In the genomic region with DNA sequence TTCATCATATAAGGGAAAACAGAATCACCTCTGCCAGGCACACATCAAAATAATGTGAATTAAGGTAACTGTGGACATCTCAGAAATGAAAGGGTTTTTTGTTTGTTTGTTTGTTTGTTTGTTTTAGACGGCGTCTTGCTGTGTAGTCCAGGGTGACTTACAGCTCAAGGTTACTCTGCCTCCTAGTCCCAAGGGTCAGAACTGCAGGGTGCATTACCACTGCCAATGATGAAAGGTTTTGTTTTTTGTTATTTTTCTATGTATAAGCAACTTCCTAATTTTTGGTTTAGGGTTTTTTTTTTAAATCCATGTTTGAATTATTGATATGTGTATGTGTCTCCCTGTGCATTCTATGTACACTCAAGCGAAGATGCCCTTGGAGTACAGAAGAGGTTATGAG, we compare ENCODE assay signal across 24 mouse cellular contexts. TPM values are rescaled to one million over a fixed set of nuclear protein-coding genes. Genes with fewer than 3 reads are reported as not detected.
A peak's percentile ranks its signal among the peaks of the same experiment; 100 is the strongest.
DNase-seq lines count a peak whose midpoint lies in the region; ATAC-seq and TF ChIP-seq lines count a peak whose summit lies in the region.
"Had no signal": no experiment of that assay in that cellular context is flagged by ENCODE, and none has a peak within 500 bp of the region (broad histone marks: within the 10 kb centered on the region; RNA-seq: fewer than 3 reads in every experiment).

No protein-coding gene starts in this region.

- no peaks in the 10 kb centered on the region for H3K36me3 ChIP-seq in heart, postnatal 0 days (replicated peaks; ENCODE audit: control insufficient read depth, insufficient read depth, low read length)
- no peaks in the 10 kb centered on the region for H3K36me3 ChIP-seq in CH12.LX (replicated peaks in 1 of 2; ENCODE audit: control insufficient read depth in 1 of 2, insufficient read depth in 1 of 2, low read length in 1 of 2)
- H3K36me3 ChIP-seq in stomach, postnatal 0 days (ENCODE audit: control insufficient read depth, insufficient read depth, low read length): no peaks in the 10 kb centered on the region
- H3K36me3 ChIP-seq: forebrain, embryonic 10.5 days; heart, embryonic 10.5 days; heart, embryonic 13.5 days had no signal

- H3K9ac ChIP-seq in heart, postnatal 0 days (replicated peaks; ENCODE audit: low read depth, low read length): no peak overlapping the region
- H3K9ac ChIP-seq in CH12.LX (ENCODE audit: insufficient read depth, low read depth): no peak overlapping the region
- no peak overlapping the region for H3K9ac ChIP-seq in stomach, postnatal 0 days (ENCODE audit: low read length)
- H3K9ac ChIP-seq: forebrain, embryonic 13.5 days; heart, embryonic 13.5 days; hindbrain, embryonic 14.5 days had no signal

- 78% methylated on average over 3 of the region's 3 CpGs for WGBS in heart, postnatal 0 days
- 67% methylated on average over 3 of the region's 3 CpGs for WGBS in stomach, postnatal 0 days

- peak; percentile 36 for TF ChIP-seq RAD21 in CH12.LX (IDR thresholded peaks at IDR 0.05; ENCODE audit: low read depth, low read length)

- H3K4me1 ChIP-seq in heart, postnatal 0 days (ENCODE audit: control insufficient read depth, insufficient read depth): 0 out of 2 replicates have a peak, but pooled peaks cover under 1% of the 10 kb centered on the region
- H3K4me1 ChIP-seq in CH12.LX (ENCODE audit: control insufficient read depth in 1 of 2, insufficient read depth in 2 of 2): peaks cover 5 to 18% of the 10 kb centered on the region in 2 experiments
- H3K4me1 ChIP-seq in stomach, postnatal 0 days (replicated peaks; ENCODE audit: control insufficient read depth, insufficient read depth): no peaks in the 10 kb centered on the region

- no peak for ATAC-seq in heart, postnatal 0 days (ENCODE audit: insufficient read depth, low read depth)
- ATAC-seq in stomach, postnatal 0 days (ENCODE audit: low FRiP score, low TSS enrichment): no peak
- ATAC-seq: forebrain, embryonic 13.5 days; forebrain, embryonic 16.5 days; hindbrain, postnatal 0 days; inflammation-experienced regulatory T-cells, adult 6 months had no signal

- H3K27ac ChIP-seq in heart, postnatal 0 days (ENCODE audit: low read depth): no peak overlapping the region
- no peak overlapping the region for H3K27ac ChIP-seq in left cerebral cortex, adult 2 months
- H3K27ac ChIP-seq in CH12.LX (ENCODE audit: insufficient read depth, low read depth): no peak overlapping the region
- H3K27ac ChIP-seq in stomach, postnatal 0 days (replicated peaks): no peak overlapping the region
- H3K27ac ChIP-seq: forebrain, embryonic 10.5 days; forebrain, embryonic 13.5 days; heart, adult 2 months; heart, embryonic 10.5 days; heart, embryonic 13.5 days; hindbrain, embryonic 14.5 days; hindbrain, postnatal 0 days had no signal

- H3K4me2 ChIP-seq in heart, postnatal 0 days (ENCODE audit: low read depth, low read length): no peak overlapping the region
- no peak overlapping the region for H3K4me2 ChIP-seq in CH12.LX (ENCODE audit: insufficient read depth, low read depth, poor library complexity, severe bottlenecking)
- H3K4me2 ChIP-seq in stomach, postnatal 0 days (replicated peaks; ENCODE audit: low read depth): no peak overlapping the region
- H3K4me2 ChIP-seq: forebrain, embryonic 13.5 days; heart, embryonic 13.5 days; hindbrain, embryonic 14.5 days had no signal

- H3K4me3 ChIP-seq in heart, postnatal 0 days (ENCODE audit: low read depth, low read length): no peak overlapping the region
- no peak overlapping the region for H3K4me3 ChIP-seq in left cerebral cortex, adult 2 months
- no peak overlapping the region for H3K4me3 ChIP-seq in CH12.LX (replicated peaks in 1 of 3; ENCODE audit: low read depth in 2 of 3, low read length in 2 of 3, poor library complexity in 1 of 3)
- no peak overlapping the region for H3K4me3 ChIP-seq in stomach, postnatal 0 days (ENCODE audit: low read depth, low read length)
- H3K4me3 ChIP-seq: forebrain, embryonic 10.5 days; forebrain, embryonic 13.5 days; heart, adult 2 months; heart, embryonic 10.5 days; heart, embryonic 13.5 days had no signal

- TF ChIP-seq POLR2A in CH12.LX (IDR thresholded peaks at IDR 0.05; ENCODE audit: low read depth, low read length): no peak

- intact Hi-C loops in heart, postnatal 10 days (cut with DNase I): loop anchor here (5.0 kb wide), 1 partner anchor 274 kb away; no protein-coding TSS in a partner anchor
- intact Hi-C loops in left cerebral cortex, adult 2 months (cut with DNase I): loop anchor here (10.0 kb wide), 1 partner anchor 1923 kb away; the partner anchor contains the start of gene Mfsd1
- intact Hi-C loops in left cerebral cortex, postnatal 14 days (cut with DNase I): loop anchor here (10.0 kb wide), 3 partner anchors 107 to 273 kb away; partner anchors contain the start of gene Ssr3

- no peaks in the 10 kb centered on the region for H3K27me3 ChIP-seq in heart, postnatal 0 days (ENCODE audit: control insufficient read depth, insufficient read depth, low read length)
- peaks cover 18% of the 10 kb centered on the region for H3K27me3 ChIP-seq in CH12.LX (replicated peaks)
- H3K27me3 ChIP-seq in stomach, postnatal 0 days (ENCODE audit: control insufficient read depth, insufficient read depth, low read length): no peaks in the 10 kb centered on the region

- H3K79me2 ChIP-seq in CH12.LX (replicated peaks; ENCODE audit: control insufficient read depth, extremely low read depth, insufficient read depth, poor library complexity, severe bottlenecking): no peaks in the 10 kb centered on the region

- in situ Hi-C loops in CH12.LX (cut with MboI; ENCODE audit: low pct_ligation_motif_present, low pct_unique_long_range_greater_than_20kb, low sequenced_read_pairs): loop anchor here (25.0 kb wide), 1 partner anchor 274 kb away; the partner anchor contains the start of gene Ssr3

- dilution Hi-C loops in CH12.LX (cut with MboI; ENCODE audit: extremely low pct_ligation_motif_present, extremely low pct_unique_long_range_greater_than_20kb, low sequenced_read_pairs): no loop called here

- no peak for DNase-seq in heart, postnatal 0 days (ENCODE audit: low spot score)
- no peak for DNase-seq in heart, postnatal 10 days
- DNase-seq in left cerebral cortex, adult 2 months (ENCODE audit: extremely low spot score in 1 of 2, low spot score in 2 of 2): no peak
- DNase-seq in left cerebral cortex, postnatal 14 days (ENCODE audit: low spot score in 2 of 2): no peak
- DNase-seq in CH12.LX (ENCODE audit: extremely low read depth): no peak
- DNase-seq in stomach, postnatal 0 days (ENCODE audit: low spot score): no peak
- DNase-seq in testis, postnatal 14 days (ENCODE audit: low spot score): no peak
- DNase-seq: adrenal gland, postnatal 10 days; adrenal gland, postnatal 36 days; cerebellum, adult 18-20 months; cerebellum, adult 9-10 months; cerebellum, postnatal 14 days; gastrocnemius, postnatal 10 days; gastrocnemius, postnatal 36 days; heart, adult 2 months; heart, postnatal 36 days had no signal

- no peak for TF ChIP-seq EP300 in heart, postnatal 0 days (IDR thresholded peaks at IDR 0.05; ENCODE audit: low read depth)
- TF ChIP-seq EP300 in CH12.LX (IDR thresholded peaks at IDR 0.05; ENCODE audit: low read length): no peak
- no peak for TF ChIP-seq EP300 in stomach, postnatal 0 days (optimal IDR thresholded peaks at IDR 0.05)

- no peaks in the 10 kb centered on the region for H3K9me3 ChIP-seq in heart, postnatal 0 days (replicated peaks; ENCODE audit: control insufficient read depth, low read length)
- H3K9me3 ChIP-seq in CH12.LX (replicated peaks; ENCODE audit: low read length): no peaks in the 10 kb centered on the region
- no peaks in the 10 kb centered on the region for H3K9me3 ChIP-seq in stomach, postnatal 0 days (ENCODE audit: control insufficient read depth, low read length)
- H3K9me3 ChIP-seq: forebrain, embryonic 10.5 days; forebrain, embryonic 13.5 days; heart, embryonic 10.5 days; heart, embryonic 13.5 days had no signal

- 0 out of 2 replicates have a peak, but pooled peaks have one; percentile 9 for TF ChIP-seq CTCF in heart, postnatal 0 days (IDR thresholded peaks at IDR 0.05; ENCODE audit: low read depth)
- TF ChIP-seq CTCF in left cerebral cortex, adult 2 months (IDR thresholded peaks at IDR 0.05): peak; percentile 2; the same call in 1 of the 2 replicates
- peak in 1 of 2 experiments; percentile 29; a peak in 2 of 4 replicates for TF ChIP-seq CTCF in CH12.LX (conservative IDR thresholded peaks at IDR 0.05 in 1 of 2, IDR thresholded peaks at IDR 0.05 in 1 of 2; ENCODE audit: low read depth in 2 of 2, low read length in 2 of 2)
- TF ChIP-seq CTCF in stomach, postnatal 0 days (IDR thresholded peaks at IDR 0.05; ENCODE audit: low read depth): peak; percentile 28

TF ChIP-seq in CH12.LX, 34 proteins besides CTCF, POLR2A, EP300 and RAD21:
- peak; percentile 7; the same call in 1 of the 2 replicates for TF ChIP-seq SMC3 (IDR thresholded peaks at IDR 0.05; ENCODE audit: low read depth, low read length)
- 0 out of 2 replicates have a peak, but pooled peaks have one; percentile 2 for TF ChIP-seq BHLHE40 (IDR thresholded peaks at IDR 0.05; ENCODE audit: low read depth, low read length)
- no peak for TF ChIP-seq UBTF (IDR thresholded peaks at IDR 0.05; ENCODE audit: low read depth, low read length)

RNA-seq across cellular contexts. Expression of gene Lekr1, which starts 4.3 kb away (rescaled TPM):
- total RNA-seq in heart, postnatal 0 days (2014; rRNA removed; ENCODE audit: low replicate concordance): 2.2 and 9.1 TPM in 2 replicates
- polyA plus RNA-seq in heart, postnatal 0 days (2015; fragmentation: Nextera tagmentation; extraction: Ambion mirVana): 5.4 and 5.6 TPM in 2 replicates
- 1 to 10 TPM; 2.9 to 3.5 TPM for total RNA-seq in heart, postnatal 10 days (2021)
- total RNA-seq in left cerebral cortex, adult 2 months (2021): 1 to 10 TPM; 6.4 to 6.5 TPM
- 1 to 10 TPM; 6.6 to 8.0 TPM for total RNA-seq in left cerebral cortex, postnatal 14 days (2021)
- 0.92 and 1.4 TPM in 2 replicates for total RNA-seq in CH12.LX (2012; rRNA removed)
- 0.47 and 0.78 TPM in 2 replicates for total RNA-seq in CH12.LX (2014; rRNA removed)
- polyA plus RNA-seq in CH12.LX (2012; ENCODE audit: insufficient read length, low read depth): 0.17 and 0.26 TPM in 2 replicates
- 3.3 and 4.0 TPM in 2 replicates for polyA plus RNA-seq in stomach, postnatal 0 days (2015; fragmentation: Nextera tagmentation; extraction: Ambion mirVana)
